Mouse (Mus musculus) T-helper 2 cell (primary cell): ENCODE data around the gene Dnajb1.

Source experiments
- in situ Hi-C: fragments of 300-600 bp; cut with MboI, MseI; formaldehyde crosslinking; loops from one replicate; pipeline ENCODE4 v1.15.1; 2025; ENCODE audit warnings: high pct_unique_total_duplicates

The Dnajb1 gene

GRCm38 (mm10) chr8:83611921-83612320 lies 3.9 kb downstream of the Dnajb1 start:
- in situ Hi-C loops, result no loop called here

GRCm38 (mm10) chr8:83613695-83614094 lies 5.7 kb downstream of the Dnajb1 start:
- in situ Hi-C loops, result no loop called here

- in situ Hi-C loops, result no loop called here
These were observed 8.6 kb downstream of the Dnajb1 start for GRCm38 (mm10) chr8:83616625-83617024.

- in situ Hi-C loops, result no loop called here
These were observed 9.1 kb downstream of the Dnajb1 start for GRCm38 (mm10) chr8:83617111-83617510.

GRCm38 (mm10) chr8:83618566-83618965 lies 10.6 kb downstream of the Dnajb1 start:
- in situ Hi-C loops, result no loop called here

- in situ Hi-C loops, result no loop called here
These were observed 11.7 kb downstream of the Dnajb1 start for GRCm38 (mm10) chr8:83619568-83620285.

GRCm38 (mm10) chr8:83621691-83622388 lies 13.8 kb downstream of the Dnajb1 start:
- in situ Hi-C loops, result no loop called here

GRCm38 (mm10) chr8:83622389-83622989 lies 14.5 kb downstream of the Dnajb1 start:
- in situ Hi-C loops, result no loop called here

GRCm38 (mm10) chr8:83623549-83623948 lies 15.6 kb downstream of the Dnajb1 start:
- in situ Hi-C loops, result no loop called here

GRCm38 (mm10) chr8:83624739-83625138 lies 16.7 kb downstream of the Dnajb1 start:
- in situ Hi-C loops, result no loop called here

GRCm38 (mm10) chr8:83625676-83626299 lies 17.8 kb downstream of the Dnajb1 start:
- in situ Hi-C loops, result no loop called here

- in situ Hi-C loops, result no loop called here
These were observed 24.2 kb downstream of the Dnajb1 start for GRCm38 (mm10) chr8:83632083-83632707.

GRCm38 (mm10) chr8:83638856-83639255 lies 30.9 kb downstream of the Dnajb1 start:
- in situ Hi-C loops, result no loop called here

GRCm38 (mm10) chr8:83639649-83640048 lies 31.7 kb downstream of the Dnajb1 start:
- in situ Hi-C loops, result no loop called here

- in situ Hi-C loops, result no loop called here
These were observed 39.5 kb downstream of the Dnajb1 start for GRCm38 (mm10) chr8:83647511-83647910.

GRCm38 (mm10) chr8:83648031-83648430 lies 40.0 kb downstream of the Dnajb1 start:
- in situ Hi-C loops, result no loop called here

GRCm38 (mm10) chr8:83649699-83650098 lies 41.7 kb downstream of the Dnajb1 start:
- in situ Hi-C loops, result no loop called here

- in situ Hi-C loops, result no loop called here
These were observed 44.2 kb downstream of the Dnajb1 start, which contains the start of gene Gipc1 for GRCm38 (mm10) chr8:83652030-83652743. Gene Gipc1 (plus strand): TSS chr8:83652677.

GRCm38 (mm10) chr8:83652744-83653661 lies 45.0 kb downstream of the Dnajb1 start:
- in situ Hi-C loops, result no loop called here

- in situ Hi-C loops, result no loop called here
These were observed 45.6 kb downstream of the Dnajb1 start for GRCm38 (mm10) chr8:83653662-83654017.
